Mouse (Mus musculus): ENCODE data around the gene Olfr272. TPM values are rescaled to one million over a fixed set of nuclear protein-coding genes. Genes with fewer than 3 reads are reported as not detected.

Gene Olfr272
- polyA plus RNA-seq (2017; shearing (Covaris generic)): not detected

GRCm38 (mm10) chr4:52919078-52919477 lies at the start of gene Olfr272:
Gene Olfr272 (minus strand): TSS chr4:52919178.

GRCm38 (mm10) chr4:52964247-52964646 lies 45.3 kb upstream of the Olfr272 start, which contains the start of gene Olfr270:
Gene Olfr270 (plus strand): TSS chr4:52964547.

Other genes with a start within 250 kb of the Olfr272 start
- under 1 TPM in 1 of 2 experiments, not detected in 1; 0.10 TPM for gene Olfr275, start 104.6 kb downstream of the Olfr272 start, polyA plus RNA-seq (2017; shearing (Covaris generic))
- not detected for gene Olfr273, start 59.9 kb downstream of the Olfr272 start, polyA plus RNA-seq (2017; shearing (Covaris generic))
- gene Olfr270, start 45.4 kb upstream of the Olfr272 start, polyA plus RNA-seq (2017; shearing (Covaris generic)): not detected
- gene Nipsnap3a, start 70.1 kb upstream of the Olfr272 start, polyA plus RNA-seq (2017; shearing (Covaris generic)): under 1 TPM in 1 of 2 experiments, not detected in 1; 0.66 TPM
- 10 to 100 TPM; 66.5 to 86.9 TPM for gene Nipsnap3b, start 92.7 kb upstream of the Olfr272 start, polyA plus RNA-seq (2017; shearing (Covaris generic))
- gene Abca1, start 240.7 kb upstream of the Olfr272 start, polyA plus RNA-seq (2017; shearing (Covaris generic)): 10 to 100 TPM in 1 of 2 experiments, 1 to 10 TPM in 1; 3.2 to 19.1 TPM